Mouse (Mus musculus): ENCODE measurements around the gene Tas2r126. TPM values are rescaled to one million over a fixed set of nuclear protein-coding genes. Genes with fewer than 3 reads are reported as not detected.

The Tas2r126 gene
- not detected in 2 replicates for polyA plus RNA-seq (2015; fragmentation: Nextera tagmentation; extraction: Ambion mirVana)

DNA sequence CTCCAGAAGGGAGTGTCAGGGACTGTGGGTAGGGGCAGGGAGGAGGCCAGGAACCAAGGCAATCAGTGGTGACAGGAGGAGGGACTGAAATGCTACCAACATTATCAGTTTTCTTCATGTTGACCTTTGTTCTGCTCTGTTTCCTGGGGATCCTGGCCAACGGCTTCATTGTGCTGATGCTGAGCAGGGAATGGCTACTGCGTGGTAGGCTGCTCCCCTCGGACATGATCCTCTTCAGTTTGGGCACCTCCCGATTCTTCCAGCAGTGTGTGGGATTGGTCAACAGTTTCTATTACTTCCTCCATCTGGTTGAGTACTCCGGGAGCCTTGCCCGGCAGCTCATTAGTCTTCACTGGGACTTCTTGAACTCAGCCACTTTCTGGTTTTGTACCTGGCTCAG lies at the start of gene Tas2r126:
Tas2r126 (plus strand) TSS at position 90 of the 400 bp plus-strand sequence.
- no peak within 1 kb of the TSS for H3K27ac ChIP-seq
- H3K36me3 ChIP-seq (replicated peaks) = no peaks in the 10 kb centered on the region
- H3K4me1 ChIP-seq = no peaks in the 10 kb centered on the region
- H3K9ac ChIP-seq = no peak within 1 kb of the TSS
- H3K4me2 ChIP-seq = no peak within 1 kb of the TSS
- no peaks in the 10 kb centered on the region for H3K27me3 ChIP-seq (replicated peaks)
- no peak for ATAC-seq (replicated peaks)
- WGBS = 83% methylated on average over 6 of the region's 6 CpGs
- no peaks in the 10 kb centered on the region for H3K9me3 ChIP-seq
- H3K4me3 ChIP-seq = no peak within 1 kb of the TSS

DNA sequence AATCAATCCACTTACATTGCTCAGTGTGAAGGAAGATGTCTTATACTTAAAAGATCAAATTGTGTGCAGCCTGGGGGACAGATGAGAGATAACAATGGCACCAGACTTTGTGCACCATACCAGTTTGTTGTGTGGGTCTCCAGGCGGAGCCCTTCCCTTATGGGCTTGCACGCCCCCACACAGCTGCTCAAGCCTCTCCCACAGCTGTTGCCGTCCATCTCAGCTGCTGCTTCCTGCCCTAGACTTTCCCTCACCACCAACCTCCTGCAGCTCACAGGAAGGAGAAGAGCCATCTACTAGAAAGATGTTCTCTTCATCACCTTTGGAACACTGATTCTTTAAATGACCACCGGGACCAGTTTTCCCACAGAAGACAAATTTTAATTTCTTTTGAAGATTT lies 48.7 kb upstream of the Tas2r126 start:
- Histone ChIP-seq H3K9ac (no peak overlapping the region), H3K27ac (no peak overlapping the region), H3K4me2 (no peak overlapping the region), H3K9me3 (no peaks in the 10 kb centered on the region), H3K4me1 (no peaks in the 10 kb centered on the region), H3K4me3 (no peak overlapping the region), H3K36me3 (replicated peaks) (no peaks in the 10 kb centered on the region), H3K27me3 (replicated peaks) (no peaks in the 10 kb centered on the region)
- ATAC-seq (replicated peaks) = no peak
- WGBS = 83% methylated on average over 4 of the region's 4 CpGs

DNA sequence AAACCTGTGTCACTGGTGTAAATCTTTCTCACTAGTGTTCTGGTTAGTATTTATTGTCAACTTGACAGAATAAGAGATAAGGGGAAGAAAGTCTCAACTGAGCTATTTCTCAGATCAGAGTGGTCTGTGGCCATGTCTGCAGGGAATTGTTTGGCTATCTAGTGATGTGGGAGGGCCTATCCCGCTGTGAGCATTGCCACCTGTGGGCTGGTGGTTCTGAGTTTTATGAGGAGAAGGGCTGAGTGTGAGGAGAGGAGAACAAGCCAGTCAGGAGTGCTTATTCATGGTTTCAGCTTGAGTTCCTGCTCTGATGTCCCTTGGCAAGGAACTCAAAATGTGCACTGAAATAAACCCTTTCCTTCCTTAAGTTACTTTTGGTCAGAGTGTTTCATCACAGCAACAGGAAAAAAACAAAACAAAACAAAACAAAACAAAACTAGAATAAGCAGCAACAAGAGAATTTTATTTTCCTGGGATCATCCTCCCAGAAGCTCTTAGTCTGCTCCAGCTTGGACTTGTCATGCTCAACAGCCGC lies 42.5 kb upstream of the Tas2r126 start:
- Histone ChIP-seq H3K27ac (no peak overlapping the region), H3K27me3 (replicated peaks) (no peaks in the 10 kb centered on the region), H3K4me2 (no peak overlapping the region), H3K9ac (no peak overlapping the region), H3K36me3 (replicated peaks) (no peaks in the 10 kb centered on the region), H3K4me1 (no peaks in the 10 kb centered on the region), H3K9me3 (no peaks in the 10 kb centered on the region), H3K4me3 (no peak overlapping the region)
- 62% methylated on average over 2 of the region's 2 CpGs for WGBS
- ATAC-seq (replicated peaks) = no peak

DNA sequence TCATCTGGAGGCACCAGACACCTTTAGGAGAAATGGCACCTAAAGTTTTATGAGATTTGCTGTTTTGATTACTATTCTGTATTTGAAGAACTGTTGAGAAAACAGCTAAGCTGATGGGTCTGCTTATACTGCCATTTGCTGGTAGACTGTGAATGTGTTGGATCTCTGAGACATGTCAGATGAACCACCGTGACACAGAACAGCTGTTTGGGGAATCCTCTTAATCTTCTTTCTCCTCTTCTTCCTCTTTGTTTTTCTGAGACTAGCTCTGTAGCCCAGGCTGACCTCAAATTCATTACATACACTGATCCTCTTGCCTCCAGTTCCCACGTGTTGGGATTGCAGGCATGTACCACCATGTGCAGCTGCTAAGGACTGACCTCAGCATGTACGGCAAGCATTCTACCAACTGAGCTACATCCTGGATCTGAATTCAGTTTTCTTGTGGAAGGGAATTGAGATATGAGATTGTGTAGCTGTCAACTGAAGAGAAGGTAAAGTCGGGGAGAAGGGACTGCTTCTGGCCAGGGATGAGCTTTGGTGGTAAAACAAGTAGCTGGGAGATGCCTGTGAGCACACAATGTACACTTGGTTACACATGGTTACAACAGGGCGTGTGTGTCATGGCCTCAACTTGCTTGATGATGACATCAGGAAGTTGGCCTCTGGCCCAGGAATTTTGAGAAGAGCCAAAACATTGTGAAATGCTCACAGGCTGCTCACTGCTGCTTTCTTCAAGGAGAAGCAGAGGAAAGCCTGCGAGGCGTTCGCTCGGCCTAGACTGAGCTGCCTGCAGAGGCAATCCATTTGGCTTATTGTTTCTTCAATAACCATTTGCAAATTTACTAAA lies 38.1 kb upstream of the Tas2r126 start:
- Histone ChIP-seq H3K4me1 (no peaks in the 10 kb centered on the region), H3K9me3 (no peaks in the 10 kb centered on the region), H3K27ac (no peak overlapping the region), H3K4me2 (no peak overlapping the region), H3K27me3 (replicated peaks) (no peaks in the 10 kb centered on the region), H3K36me3 (replicated peaks) (no peaks in the 10 kb centered on the region), H3K9ac (no peak overlapping the region), H3K4me3 (no peak overlapping the region)
- ATAC-seq (replicated peaks) = no peak
- whole genome bisulfite sequencing = 65% methylated on average over 9 of the region's 9 CpGs

DNA sequence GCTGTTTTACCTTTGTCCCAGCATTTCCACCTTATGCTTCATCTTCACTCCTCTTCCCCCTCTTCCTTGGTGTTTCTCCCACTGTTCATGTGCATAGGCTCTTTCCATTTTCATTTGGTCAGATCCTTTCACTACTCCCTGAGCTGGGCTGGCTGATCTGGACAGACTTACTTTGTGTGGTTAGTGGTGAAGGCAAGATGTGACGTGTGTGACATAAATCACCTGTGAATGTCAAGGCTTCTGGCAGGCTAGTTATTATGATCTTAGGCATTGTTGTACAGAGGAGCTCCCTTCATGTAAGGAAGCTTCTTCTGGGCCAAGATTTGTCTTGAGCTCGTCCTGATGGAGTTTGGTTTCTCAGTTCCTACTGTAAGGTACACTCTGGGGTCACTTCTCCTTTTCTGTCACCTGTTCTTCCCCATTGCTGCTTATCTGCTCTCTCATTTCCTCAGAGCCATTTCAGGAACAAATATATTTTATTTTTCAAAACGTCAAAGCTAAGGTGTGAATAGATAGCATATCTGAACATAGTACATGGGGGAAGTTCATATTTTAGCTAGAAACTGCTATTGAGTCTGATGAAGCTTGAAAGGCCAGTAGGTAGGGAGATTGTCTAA lies 37.2 kb upstream of the Tas2r126 start:
- Histone ChIP-seq H3K4me3 (no peak overlapping the region), H3K27me3 (replicated peaks) (no peaks in the 10 kb centered on the region), H3K9ac (no peak overlapping the region), H3K4me2 (no peak overlapping the region), H3K9me3 (no peaks in the 10 kb centered on the region), H3K4me1 (no peaks in the 10 kb centered on the region), H3K27ac (no peak overlapping the region), H3K36me3 (replicated peaks) (no peaks in the 10 kb centered on the region)
- no peak for ATAC-seq (replicated peaks)
- 80% methylated on average over 3 of the region's 3 CpGs for WGBS

DNA sequence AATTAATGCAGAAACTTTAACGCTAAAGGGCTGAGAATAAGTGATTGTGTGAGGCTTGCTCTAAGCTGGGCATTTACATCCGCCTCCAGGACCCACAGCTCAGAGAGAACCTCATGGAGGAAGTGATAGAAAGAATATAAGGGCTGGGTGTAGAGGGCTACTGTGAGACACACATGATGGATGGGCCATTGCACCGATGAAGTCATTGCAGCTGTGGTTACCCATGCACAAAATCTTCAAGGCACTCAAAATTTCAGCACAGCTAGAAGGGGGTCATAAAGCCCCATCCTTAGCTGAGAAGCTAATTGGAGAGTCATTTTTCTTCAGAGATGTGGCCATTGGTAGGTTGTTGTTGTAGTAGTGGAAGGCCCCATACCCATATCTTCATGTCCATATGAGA lies 36.0 kb upstream of the Tas2r126 start:
- 91% methylated on average over 3 of the region's 3 CpGs for WGBS
- no peak for ATAC-seq (replicated peaks)

DNA sequence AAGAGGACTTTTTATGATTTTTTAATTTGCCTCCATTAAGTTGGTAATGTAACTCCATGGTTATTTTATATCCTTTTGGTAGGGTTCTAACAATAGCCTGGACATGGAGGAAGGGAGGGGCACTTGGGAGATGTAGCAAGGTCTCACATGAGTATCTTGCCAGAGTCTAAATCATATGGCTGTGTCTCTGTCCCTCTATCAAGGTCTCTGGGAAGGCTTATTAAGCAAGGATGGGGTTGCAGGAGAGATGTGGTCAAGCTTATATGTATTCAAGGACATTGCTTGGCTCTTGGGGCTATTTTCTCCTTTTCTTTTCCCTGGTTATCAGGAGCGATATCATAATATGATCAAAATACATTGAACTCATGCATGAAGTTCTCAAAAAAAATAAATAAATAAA lies 35.3 kb upstream of the Tas2r126 start:
- Histone ChIP-seq H3K36me3 (replicated peaks) (no peaks in the 10 kb centered on the region), H3K4me3 (no peak overlapping the region), H3K27ac (no peak overlapping the region), H3K4me2 (no peak overlapping the region), H3K9me3 (no peaks in the 10 kb centered on the region), H3K4me1 (no peaks in the 10 kb centered on the region), H3K9ac (no peak overlapping the region), H3K27me3 (replicated peaks) (no peaks in the 10 kb centered on the region)
- WGBS = 100% methylated on average over 1 of the region's 1 CpGs
- no peak for ATAC-seq (replicated peaks)

More for the DNA sequence above, 36.0 kb upstream of the Tas2r126 start:
- Histone ChIP-seq H3K9ac (no peak overlapping the region), H3K27ac (no peak overlapping the region), H3K4me3 (no peak overlapping the region), H3K4me1 (no peaks in the 10 kb centered on the region), H3K36me3 (replicated peaks) (no peaks in the 10 kb centered on the region), H3K27me3 (replicated peaks) (no peaks in the 10 kb centered on the region), H3K4me2 (no peak overlapping the region), H3K9me3 (no peaks in the 10 kb centered on the region)

DNA sequence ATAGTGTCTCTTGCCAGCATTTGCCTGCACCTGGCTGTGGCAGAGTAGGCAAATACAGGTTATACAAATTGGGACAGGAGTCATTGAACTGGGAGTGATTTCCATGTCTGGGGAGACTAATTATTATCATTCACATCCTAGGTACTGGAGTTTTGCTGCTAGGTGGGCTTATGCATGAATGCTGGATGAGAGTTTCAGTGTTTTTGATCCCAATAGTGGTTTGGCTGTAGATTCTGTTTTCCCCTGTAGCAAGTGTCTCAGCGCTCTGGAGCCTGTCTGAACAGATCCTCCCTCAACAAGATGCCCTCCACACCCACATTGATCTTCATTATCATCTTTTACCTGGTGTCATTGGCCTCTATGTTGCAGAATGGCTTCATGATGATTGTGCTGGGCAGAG lies 34.4 kb upstream of the Tas2r126 start, which contains the start of gene Tas2r143:
Tas2r143 (plus strand) TSS at position 301 of the 400 bp plus-strand sequence.
- Histone ChIP-seq H3K9ac (no peak within 1 kb of the TSS), H3K4me3 (no peak within 1 kb of the TSS), H3K36me3 (replicated peaks) (no peaks in the 10 kb centered on the region), H3K4me1 (no peaks in the 10 kb centered on the region), H3K27ac (no peak within 1 kb of the TSS), H3K4me2 (no peak within 1 kb of the TSS), H3K9me3 (no peaks in the 10 kb centered on the region), H3K27me3 (replicated peaks) (no peaks in the 10 kb centered on the region)
- WGBS = 81% methylated on average over 1 of the region's 1 CpGs
- ATAC-seq (replicated peaks) = no peak

DNA sequence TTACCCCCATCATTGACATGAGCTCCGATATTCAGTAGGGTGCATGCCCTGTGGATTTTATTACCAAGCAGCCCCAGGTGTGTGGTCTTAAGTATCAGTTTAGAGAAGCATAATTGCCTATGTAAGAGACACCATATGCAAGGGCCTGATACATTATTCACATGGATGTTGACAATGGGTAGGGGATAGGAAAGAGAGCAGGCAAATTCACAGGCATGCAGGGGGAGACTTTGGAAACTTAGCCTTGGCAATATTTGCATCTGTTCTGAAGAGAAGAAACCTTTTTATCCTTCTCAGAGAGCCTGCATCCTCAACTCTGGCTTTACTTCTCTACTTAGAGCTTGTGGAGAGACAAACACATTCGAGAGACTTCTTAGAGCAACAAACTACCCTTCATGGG lies 29.2 kb upstream of the Tas2r126 start, which contains the start of gene Tas2r135:
Tas2r135 (plus strand) TSS at position 301 of the 400 bp plus-strand sequence.
- H3K27ac ChIP-seq = no peak within 1 kb of the TSS
- no peak within 1 kb of the TSS for H3K4me3 ChIP-seq
- no peaks in the 10 kb centered on the region for H3K36me3 ChIP-seq (replicated peaks)
- no peaks in the 10 kb centered on the region for H3K4me1 ChIP-seq
- no peak within 1 kb of the TSS for H3K4me2 ChIP-seq
- 85% methylated on average over 2 of the region's 2 CpGs for WGBS
- no peak for ATAC-seq (replicated peaks)
- H3K9ac ChIP-seq = no peak within 1 kb of the TSS
- H3K27me3 ChIP-seq (replicated peaks) = no peaks in the 10 kb centered on the region
- H3K9me3 ChIP-seq = no peaks in the 10 kb centered on the region

DNA sequence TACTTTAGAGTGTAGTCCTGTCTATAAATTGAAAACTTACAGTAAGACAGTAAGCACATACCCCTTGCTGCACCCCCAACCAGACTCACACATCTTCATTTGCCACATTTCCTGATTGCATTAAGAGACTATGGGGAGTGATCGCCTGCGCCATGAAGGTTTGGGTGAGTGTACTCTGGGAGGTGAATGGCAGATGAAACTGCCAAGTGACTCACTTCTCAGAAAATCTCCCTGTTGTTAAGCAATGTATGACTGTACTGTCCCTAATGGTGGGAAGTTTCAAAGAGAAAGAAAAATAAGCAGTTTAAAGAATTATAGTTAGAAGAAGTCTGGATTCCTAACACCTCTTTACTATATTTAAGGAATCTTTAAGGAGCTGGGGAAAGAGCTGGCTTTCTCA lies 14.9 kb upstream of the Tas2r126 start:
- ATAC-seq (replicated peaks) = no peak
- H3K9me3 ChIP-seq = no peaks in the 10 kb centered on the region
- no peaks in the 10 kb centered on the region for H3K4me1 ChIP-seq
- no peaks in the 10 kb centered on the region for H3K27me3 ChIP-seq (replicated peaks)
- no peak overlapping the region for H3K9ac ChIP-seq
- 91% methylated on average over 2 of the region's 2 CpGs for WGBS
- H3K27ac ChIP-seq = no peak overlapping the region
- H3K4me3 ChIP-seq = no peak overlapping the region
- H3K36me3 ChIP-seq (replicated peaks) = no peaks in the 10 kb centered on the region
- H3K4me2 ChIP-seq = no peak overlapping the region

DNA sequence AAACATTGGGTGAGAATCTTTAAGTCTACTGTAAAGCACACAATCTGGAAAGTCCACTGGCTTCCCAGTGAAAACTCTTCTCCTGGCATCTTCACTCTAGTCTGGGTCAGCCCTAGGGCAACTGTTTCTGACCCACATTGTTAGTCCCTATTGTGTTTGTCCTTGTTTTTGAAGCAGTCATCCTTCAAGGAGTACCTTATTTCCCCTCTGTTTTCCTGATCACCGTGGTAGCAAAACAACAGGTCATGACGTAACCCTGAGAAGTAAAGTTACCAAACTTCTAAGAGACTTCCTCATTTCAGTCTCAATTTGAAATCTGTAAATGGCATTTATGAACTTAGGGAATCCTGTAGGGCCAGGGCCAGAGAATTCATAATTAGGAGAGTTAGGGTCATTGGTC lies 12.9 kb upstream of the Tas2r126 start:
- Histone ChIP-seq H3K9ac (no peak overlapping the region), H3K4me3 (no peak overlapping the region), H3K4me2 (no peak overlapping the region), H3K27me3 (replicated peaks) (no peaks in the 10 kb centered on the region), H3K36me3 (replicated peaks) (no peaks in the 10 kb centered on the region), H3K9me3 (no peaks in the 10 kb centered on the region), H3K4me1 (no peaks in the 10 kb centered on the region), H3K27ac (no peak overlapping the region)
- ATAC-seq (replicated peaks) = no peak
- WGBS = 79% methylated on average over 2 of the region's 2 CpGs

DNA sequence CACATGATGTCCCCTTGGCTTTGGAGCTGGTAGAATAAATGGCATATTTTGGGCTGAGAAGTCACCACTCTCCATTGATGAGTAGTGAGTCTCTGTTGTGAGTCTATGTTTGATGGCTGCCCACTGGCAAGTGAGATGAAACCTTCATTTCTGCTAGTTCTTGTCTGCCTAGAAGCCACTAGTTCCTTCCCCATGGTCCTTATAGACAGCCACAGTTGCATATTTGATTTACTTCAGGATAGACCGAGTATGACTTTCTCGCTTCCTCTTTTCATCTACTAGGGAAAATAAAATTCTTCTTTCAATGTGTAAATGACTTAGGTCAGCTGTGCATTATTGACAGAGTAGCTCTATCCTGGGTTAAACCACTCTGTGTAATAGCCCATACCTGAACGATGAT lies 9.9 kb upstream of the Tas2r126 start:
- no peak overlapping the region for H3K4me2 ChIP-seq
- H3K4me1 ChIP-seq = no peaks in the 10 kb centered on the region
- 96% methylated on average over 3 of the region's 3 CpGs for WGBS
- no peaks in the 10 kb centered on the region for H3K36me3 ChIP-seq (replicated peaks)
- H3K9ac ChIP-seq = no peak overlapping the region
- H3K9me3 ChIP-seq = no peaks in the 10 kb centered on the region
- H3K27me3 ChIP-seq (replicated peaks) = no peaks in the 10 kb centered on the region
- H3K27ac ChIP-seq = no peak overlapping the region
- ATAC-seq (replicated peaks) = no peak
- no peak overlapping the region for H3K4me3 ChIP-seq
